Mouse (Mus musculus): Measurements from ENCODE around the gene Spata33. TPM values are rescaled to one million over a fixed set of nuclear protein-coding genes. Genes with fewer than 3 reads are reported as not detected.

Spata33 gene
- 3.3 and 3.5 TPM in 2 replicates for polyA plus RNA-seq (2015; fragmentation: Nextera tagmentation; extraction: Ambion mirVana)

GRCm38 (mm10) chr8:123212321-123213117 lies at the start of gene Spata33, which contains the start of gene Chmp1a:
Gene Spata33 (plus strand): TSS chr8:123212832.
Gene Chmp1a (minus strand): TSS chr8:123212763.
- Histone ChIP-seq H3K9me3 (replicated peaks; ENCODE audit: control insufficient read depth, low read length) (no peaks in the 10 kb centered on the region), H3K9ac (ENCODE audit: low read length) (peak within 1 kb of the TSS; percentile 97), H3K4me3 (replicated peaks; ENCODE audit: low read length) (peak within 1 kb of the TSS; percentile 93), H3K4me2 (ENCODE audit: low read depth, low read length) (peak within 1 kb of the TSS; percentile 92), H3K27me3 (ENCODE audit: control insufficient read depth, insufficient read depth, low read length) (no peaks in the 10 kb centered on the region), H3K36me3 (ENCODE audit: control insufficient read depth, insufficient read depth, low read length) (0 out of 2 replicates have a peak, but pooled peaks cover 5% of the 10 kb centered on the region), H3K27ac (ENCODE audit: low read length) (peak within 1 kb of the TSS; percentile 66), H3K4me1 (ENCODE audit: control insufficient read depth, insufficient read depth, low read length) (peaks cover 10% of the 10 kb centered on the region)
- WGBS: under 1% methylated on average over 76 of the region's 76 CpGs
- peak; percentile 95 for ATAC-seq (ENCODE audit: insufficient read depth, low FRiP score)

GRCm38 (mm10) chr8:123181391-123181790 lies 31.2 kb upstream of the Spata33 start:
- H3K4me3 ChIP-seq (replicated peaks; ENCODE audit: low read length): no peak overlapping the region
- H3K9ac ChIP-seq (ENCODE audit: low read length): no peak overlapping the region
- no peak overlapping the region for H3K27ac ChIP-seq (ENCODE audit: low read length)
- no peaks in the 10 kb centered on the region for H3K36me3 ChIP-seq (ENCODE audit: control insufficient read depth, insufficient read depth, low read length)
- no peak for ATAC-seq (ENCODE audit: insufficient read depth, low FRiP score)
- no peaks in the 10 kb centered on the region for H3K27me3 ChIP-seq (ENCODE audit: control insufficient read depth, insufficient read depth, low read length)
- 0 out of 2 replicates have a peak, but pooled peaks cover 7% of the 10 kb centered on the region for H3K4me1 ChIP-seq (ENCODE audit: control insufficient read depth, insufficient read depth, low read length)
- no peak overlapping the region for H3K4me2 ChIP-seq (ENCODE audit: low read depth, low read length)
- no peaks in the 10 kb centered on the region; the same call in 1 of the 2 replicates for H3K9me3 ChIP-seq (replicated peaks; ENCODE audit: control insufficient read depth, low read length)
- WGBS: 54% methylated on average over 3 of the region's 3 CpGs

GRCm38 (mm10) chr8:123185566-123186409 lies 26.8 kb upstream of the Spata33 start, which contains the start of gene Dpep1:
Gene Dpep1 (plus strand): TSS chr8:123186242.
- H3K4me3 ChIP-seq (replicated peaks; ENCODE audit: low read length): no peak within 1 kb of the TSS
- H3K4me1 ChIP-seq (ENCODE audit: control insufficient read depth, insufficient read depth, low read length): 0 out of 2 replicates have a peak, but pooled peaks cover 7% of the 10 kb centered on the region
- no peaks in the 10 kb centered on the region for H3K36me3 ChIP-seq (ENCODE audit: control insufficient read depth, insufficient read depth, low read length)
- no peak within 1 kb of the TSS for H3K4me2 ChIP-seq (ENCODE audit: low read depth, low read length)
- no peaks in the 10 kb centered on the region for H3K9me3 ChIP-seq (replicated peaks; ENCODE audit: control insufficient read depth, low read length)
- no peaks in the 10 kb centered on the region for H3K27me3 ChIP-seq (ENCODE audit: control insufficient read depth, insufficient read depth, low read length)
- H3K9ac ChIP-seq (ENCODE audit: low read length): peak within 1 kb of the TSS; percentile 15; the same call in 1 of the 2 replicates
- peak within 1 kb of the TSS; percentile 74 for H3K27ac ChIP-seq (ENCODE audit: low read length)
- ATAC-seq (ENCODE audit: insufficient read depth, low FRiP score): 0 out of 2 replicates have a peak, but pooled peaks have one; percentile 7
- 19% methylated on average over 19 of the region's 19 CpGs for WGBS

- no peak for ATAC-seq (ENCODE audit: insufficient read depth, low FRiP score)
- 77% methylated on average over 2 of the region's 2 CpGs for WGBS
These were observed 24.6 kb upstream of the Spata33 start for GRCm38 (mm10) chr8:123188006-123188405.

GRCm38 (mm10) chr8:123188841-123189240 lies 23.8 kb upstream of the Spata33 start:
- Histone ChIP-seq H3K4me3 (replicated peaks; ENCODE audit: low read length) (no peak overlapping the region), H3K4me1 (ENCODE audit: control insufficient read depth, insufficient read depth, low read length) (0 out of 2 replicates have a peak, but pooled peaks cover 7% of the 10 kb centered on the region), H3K9ac (ENCODE audit: low read length) (peak overlapping the region; percentile 15; the same call in 1 of the 2 replicates), H3K4me2 (ENCODE audit: low read depth, low read length) (no peak overlapping the region), H3K27me3 (ENCODE audit: control insufficient read depth, insufficient read depth, low read length) (no peaks in the 10 kb centered on the region), H3K36me3 (ENCODE audit: control insufficient read depth, insufficient read depth, low read length) (no peaks in the 10 kb centered on the region), H3K27ac (ENCODE audit: low read length) (no peak overlapping the region), H3K9me3 (replicated peaks; ENCODE audit: control insufficient read depth, low read length) (no peaks in the 10 kb centered on the region)
- 57% methylated on average over 7 of the region's 7 CpGs for WGBS
- ATAC-seq (ENCODE audit: insufficient read depth, low FRiP score): no peak

More at GRCm38 (mm10) chr8:123188006-123188405, 24.6 kb upstream of the Spata33 start:
- Histone ChIP-seq H3K36me3 (ENCODE audit: control insufficient read depth, insufficient read depth, low read length) (no peaks in the 10 kb centered on the region), H3K4me1 (ENCODE audit: control insufficient read depth, insufficient read depth, low read length) (0 out of 2 replicates have a peak, but pooled peaks cover 7% of the 10 kb centered on the region), H3K9me3 (replicated peaks; ENCODE audit: control insufficient read depth, low read length) (no peaks in the 10 kb centered on the region), H3K9ac (ENCODE audit: low read length) (no peak overlapping the region), H3K27ac (ENCODE audit: low read length) (no peak overlapping the region), H3K4me2 (ENCODE audit: low read depth, low read length) (no peak overlapping the region), H3K4me3 (replicated peaks; ENCODE audit: low read length) (no peak overlapping the region), H3K27me3 (ENCODE audit: control insufficient read depth, insufficient read depth, low read length) (no peaks in the 10 kb centered on the region)

- Histone ChIP-seq H3K4me1 (ENCODE audit: control insufficient read depth, insufficient read depth, low read length) (0 out of 2 replicates have a peak, but pooled peaks cover 4% of the 10 kb centered on the region), H3K4me2 (ENCODE audit: low read depth, low read length) (peak overlapping the region; percentile 7; the same call in 1 of the 2 replicates), H3K27ac (ENCODE audit: low read length) (no peak overlapping the region), H3K9me3 (replicated peaks; ENCODE audit: control insufficient read depth, low read length) (no peaks in the 10 kb centered on the region), H3K9ac (ENCODE audit: low read length) (peak overlapping the region; percentile 22; the same call in 1 of the 2 replicates), H3K4me3 (replicated peaks; ENCODE audit: low read length) (no peak overlapping the region), H3K27me3 (ENCODE audit: control insufficient read depth, insufficient read depth, low read length) (no peaks in the 10 kb centered on the region), H3K36me3 (ENCODE audit: control insufficient read depth, insufficient read depth, low read length) (no peaks in the 10 kb centered on the region)
- 3% methylated on average over 9 of the region's 9 CpGs for WGBS
- peak; percentile 62; the same call in 1 of the 2 replicates for ATAC-seq (ENCODE audit: insufficient read depth, low FRiP score)
These were observed 22.0 kb upstream of the Spata33 start for GRCm38 (mm10) chr8:123190678-123191077.

- H3K4me1 ChIP-seq (ENCODE audit: control insufficient read depth, insufficient read depth, low read length): no peaks in the 10 kb centered on the region
These were observed 20.7 kb upstream of the Spata33 start for GRCm38 (mm10) chr8:123191908-123192307.

GRCm38 (mm10) chr8:123193771-123194170 lies 18.9 kb upstream of the Spata33 start:
- no peak overlapping the region for H3K4me2 ChIP-seq (ENCODE audit: low read depth, low read length)
- no peak overlapping the region for H3K27ac ChIP-seq (ENCODE audit: low read length)

More at GRCm38 (mm10) chr8:123191908-123192307, 20.7 kb upstream of the Spata33 start:
- no peak overlapping the region for H3K4me2 ChIP-seq (ENCODE audit: low read depth, low read length)
- no peaks in the 10 kb centered on the region for H3K9me3 ChIP-seq (replicated peaks; ENCODE audit: control insufficient read depth, low read length)
- ATAC-seq (ENCODE audit: insufficient read depth, low FRiP score): peak; percentile 38; the same call in 1 of the 2 replicates
- H3K4me3 ChIP-seq (replicated peaks; ENCODE audit: low read length): no peak overlapping the region
- H3K36me3 ChIP-seq (ENCODE audit: control insufficient read depth, insufficient read depth, low read length): no peaks in the 10 kb centered on the region
- peak overlapping the region; percentile 6; the same call in 1 of the 2 replicates for H3K27ac ChIP-seq (ENCODE audit: low read length)
- 50% methylated on average over 7 of the region's 8 CpGs for WGBS
- H3K27me3 ChIP-seq (ENCODE audit: control insufficient read depth, insufficient read depth, low read length): no peaks in the 10 kb centered on the region
- H3K9ac ChIP-seq (ENCODE audit: low read length): no peak overlapping the region

More at GRCm38 (mm10) chr8:123193771-123194170, 18.9 kb upstream of the Spata33 start:
- Histone ChIP-seq H3K27me3 (ENCODE audit: control insufficient read depth, insufficient read depth, low read length) (no peaks in the 10 kb centered on the region), H3K36me3 (ENCODE audit: control insufficient read depth, insufficient read depth, low read length) (no peaks in the 10 kb centered on the region), H3K4me1 (ENCODE audit: control insufficient read depth, insufficient read depth, low read length) (no peaks in the 10 kb centered on the region), H3K4me3 (replicated peaks; ENCODE audit: low read length) (no peak overlapping the region), H3K9me3 (replicated peaks; ENCODE audit: control insufficient read depth, low read length) (no peaks in the 10 kb centered on the region), H3K9ac (ENCODE audit: low read length) (no peak overlapping the region)
- 86% methylated on average over 9 of the region's 9 CpGs for WGBS
- ATAC-seq (ENCODE audit: insufficient read depth, low FRiP score): no peak

All from stomach, embryonic 16.5 days (tissue).